Mouse (Mus musculus) liver, embryonic 14.5 days (tissue): ENCODE data around the gene Glmn. TPM values are rescaled to one million over a fixed set of nuclear protein-coding genes. Genes with fewer than 3 reads are reported as not detected.

Experiments used
- ATAC-seq: fragments of 200-750 bp; cut with Nextera tagmentation; 2 replicates; pipeline ENCODE4 v1.8.0; 2017; ENCODE audit warnings: moderate number of reproducible peaks, mild to moderate bottlenecking, moderate library complexity; ENCODE audit not compliant: insufficient read depth
- DNase-seq, 3 experiments: peaks; one replicate each; pipeline ENCODE4 v3.0.0-alpha.2; 2012 to 2013; ENCODE audit warnings: low read depth in 3 of 3, low spot score in 3 of 3
- H3K27ac ChIP-seq: fragments of 300-500 bp; sonication (generic); 2 replicates; pipeline ENCODE4 v1.5.1; 2014; ENCODE audit warnings: moderate library complexity, mild to moderate bottlenecking, control low read depth, inconsistent platforms
- H3K27me3 ChIP-seq: fragments of 300-500 bp; sonication (generic); 2 replicates; pipeline ENCODE4 v1.6.1; 2014; ENCODE audit warnings: mild to moderate bottlenecking, low read length, moderate library complexity; ENCODE audit not compliant: control insufficient read depth, insufficient read depth
- H3K36me3 ChIP-seq: fragments of 300-500 bp; sonication (generic); replicated peaks from 2 replicates; pipeline ENCODE4 v1.6.1; 2014; ENCODE audit warnings: low read depth; ENCODE audit not compliant: control insufficient read depth, insufficient read depth
- H3K4me1 ChIP-seq, 2 experiments: fragments of 200-500 bp in 1 of 2; fragments of 300-500 bp in 1 of 2; sonication (generic) in 1 of 2; replicated peaks; 2 replicates each; pipeline ENCODE4 v1.6.1; 2012 to 2014; ENCODE audit warnings: antibody characterized with exemption in 1 of 2, inconsistent platforms in 1 of 2, low read length in 1 of 2; ENCODE audit not compliant: control insufficient read depth in 2 of 2, insufficient read depth in 2 of 2
- H3K4me2 ChIP-seq: fragments of 300-500 bp; sonication (generic); 2 replicates; pipeline ENCODE4 v1.6.1; 2014; ENCODE audit warnings: low read depth, mild to moderate bottlenecking, control low read depth, moderate library complexity
- H3K4me3 ChIP-seq, 2 experiments: fragments of 200-500 bp in 1 of 2; fragments of 300-500 bp in 1 of 2; sonication (generic) in 1 of 2; 2 replicates each; pipeline ENCODE4 v1.5.1; 2012 to 2014; ENCODE audit warnings: low read depth in 2 of 2, low read length in 2 of 2, mild to moderate bottlenecking in 2 of 2, control low read depth in 1 of 2, inconsistent platforms in 1 of 2, moderate library complexity in 1 of 2; ENCODE audit not compliant: insufficient read depth in 1 of 2
- H3K9ac ChIP-seq: fragments of 300-500 bp; sonication (generic); replicated peaks from 2 replicates; pipeline ENCODE4 v1.6.1; 2014; ENCODE audit warnings: mild to moderate bottlenecking, control low read depth, moderate library complexity
- H3K9me3 ChIP-seq: fragments of 300-500 bp; sonication (generic); 2 replicates; pipeline ENCODE4 v1.6.1; 2016; ENCODE audit warnings: low read length, mixed read lengths; ENCODE audit not compliant: control insufficient read depth
- CTCF ChIP-seq: IDR thresholded peaks from 2 replicates; pipeline ENCODE4 v1.5.1; 2016; ENCODE audit warnings: antibody characterized with exemption, low read depth, control low read depth
- EP300 ChIP-seq: IDR thresholded peaks from 2 replicates; pipeline ENCODE4 v1.6.1; 2016; ENCODE audit warnings: antibody characterized with exemption, low read depth
- WGBS: fragments of 180-500 bp; shearing (Covaris S2); extraction: QIAGEN DNeasy Blood & Tissue Kit; methylation state at CpG from one replicate; pipeline ENCODE4 v1.1.7; 2014; ENCODE audit not compliant: insufficient replicate concordance; 5-methylcytosine and 5-hydroxymethylcytosine counted together
- polyA plus RNA-seq, 2 experiments: library from polyadenylated mRNA; depleted of rRNA in 1 of 2; stranded (reverse) in 1 of 2; unstranded in 1 of 2; fragments of >200 nt; fragmentation: Nextera tagmentation in 1 of 2; extraction: Ambion mirVana in 1 of 2; gene quantifications; 2 replicates each; pipeline versions ENCODE4 v1.2.1 to v1.2.3; 2012 to 2014

Gene Glmn
- polyA plus RNA-seq, 2 experiments: 3.1 to 6.2 TPM

DNA sequence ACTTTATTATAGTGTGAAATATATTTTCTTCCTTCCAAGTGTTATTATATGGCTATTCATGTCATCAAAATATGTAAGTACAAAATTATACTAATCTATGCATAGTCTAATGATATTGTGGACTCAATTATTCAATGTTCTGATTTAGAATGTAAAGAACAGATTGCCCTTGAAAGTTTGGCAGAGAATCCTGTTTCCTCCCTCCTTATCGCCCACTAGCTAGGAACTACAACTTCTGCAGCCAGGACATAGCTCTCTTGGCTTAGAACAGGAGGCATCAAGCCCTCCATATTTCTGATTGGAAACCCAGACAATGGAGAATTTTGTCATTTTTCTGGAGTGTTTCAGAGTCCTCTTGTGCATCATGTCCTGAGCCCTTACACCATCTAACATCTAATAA is 96.9 kb downstream of the Glmn start:
- no peak overlapping the region for H3K9ac ChIP-seq

DNA sequence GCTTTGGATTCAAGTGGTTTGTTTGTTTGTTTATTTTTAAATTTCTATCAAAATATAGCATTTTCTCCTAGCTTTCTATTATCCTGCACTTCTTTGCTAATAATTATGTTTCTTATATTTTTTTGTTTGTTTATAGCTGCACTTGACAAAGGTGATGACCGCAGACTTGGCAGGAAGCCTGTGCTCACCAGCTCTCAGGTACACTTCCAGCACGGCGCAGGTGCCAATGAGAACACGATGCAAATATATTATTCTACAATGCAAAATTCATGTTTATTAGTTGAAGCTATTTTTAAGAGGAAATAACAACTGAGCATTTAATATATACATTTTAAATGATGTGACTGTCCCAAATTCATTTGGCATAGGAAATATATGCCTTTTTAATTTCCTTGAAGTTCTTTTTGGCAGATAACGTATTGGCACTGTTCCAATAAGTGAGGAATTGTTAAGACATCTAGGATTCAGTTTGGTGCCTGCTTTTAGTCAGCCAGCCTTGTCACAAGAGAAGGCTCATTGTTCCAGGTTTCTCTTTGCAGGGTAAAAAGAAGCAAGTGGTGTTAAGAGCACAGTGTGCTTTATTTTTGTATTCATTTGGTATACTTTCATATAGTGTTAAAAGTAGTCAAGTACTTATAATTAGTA is 97.7 kb downstream of the Glmn start:
- WGBS: 77% methylated on average over 5 of the region's 5 CpGs
- Histone ChIP-seq H3K9me3 (no peaks in the 10 kb centered on the region), H3K9ac (no peak overlapping the region), H3K36me3 (no peaks in the 10 kb centered on the region), H3K4me3 (no peak overlapping the region), H3K27me3 (no peaks in the 10 kb centered on the region), H3K27ac (no peak overlapping the region), H3K4me1 (no peaks in the 10 kb centered on the region), H3K4me2 (no peak overlapping the region)
- TF ChIP-seq CTCF: no peak
- DNase-seq (no peak), ATAC-seq (no peak)

More for the DNA sequence above, 96.9 kb downstream of the Glmn start:
- H3K4me2 ChIP-seq: no peak overlapping the region
- H3K27ac ChIP-seq: no peak overlapping the region
- H3K4me3 ChIP-seq: no peak overlapping the region
- H3K27me3 ChIP-seq: no peaks in the 10 kb centered on the region
- H3K36me3 ChIP-seq: no peaks in the 10 kb centered on the region
- H3K4me1 ChIP-seq: no peaks in the 10 kb centered on the region
- WGBS: 58% methylated on average over 1 of the region's 1 CpGs
- ATAC-seq: no peak
- DNase-seq: no peak
- no peaks in the 10 kb centered on the region for H3K9me3 ChIP-seq
- TF ChIP-seq CTCF: no peak
- TF ChIP-seq EP300: no peak

Other genes starting within 250 kb of the Glmn start
- 0.03 TPM in 1 of 2 replicates, not detected in the other for gene Ephx4, start 195.2 kb downstream of the Glmn start, polyA plus RNA-seq (2012; rRNA removed)
- not detected in 2 replicates for gene Ephx4, start 195.2 kb downstream of the Glmn start, polyA plus RNA-seq (2014; fragmentation: Nextera tagmentation; extraction: Ambion mirVana)
- gene Lpcat2b, start 166.3 kb downstream of the Glmn start, polyA plus RNA-seq (2012; rRNA removed): not detected in 2 replicates
- not detected in 2 replicates for gene Lpcat2b, start 166.3 kb downstream of the Glmn start, polyA plus RNA-seq (2014; fragmentation: Nextera tagmentation; extraction: Ambion mirVana)
- 0.75 and 1.1 TPM in 2 replicates for gene Btbd8, start 159.9 kb downstream of the Glmn start, polyA plus RNA-seq (2012; rRNA removed)
- gene Btbd8, start 159.9 kb downstream of the Glmn start, polyA plus RNA-seq (2014; fragmentation: Nextera tagmentation; extraction: Ambion mirVana): 1.1 and 1.2 TPM in 2 replicates
- gene Gm42669, start 90.3 kb downstream of the Glmn start, polyA plus RNA-seq (2012; rRNA removed): 0.02 and 0.06 TPM in 2 replicates
- 0.06 TPM in 1 of 2 replicates, not detected in the other for gene Gm42669, start 90.3 kb downstream of the Glmn start, polyA plus RNA-seq (2014; fragmentation: Nextera tagmentation; extraction: Ambion mirVana)
- 0.01 TPM in 2 replicates for gene 1700028K03Rik, start 63.2 kb downstream of the Glmn start, polyA plus RNA-seq (2012; rRNA removed)
- not detected in 2 replicates for gene 1700028K03Rik, start 63.2 kb downstream of the Glmn start, polyA plus RNA-seq (2014; fragmentation: Nextera tagmentation; extraction: Ambion mirVana)
- 1.4 and 2.6 TPM in 2 replicates for gene Rpap2, start 515 bp downstream of the Glmn start, polyA plus RNA-seq (2012; rRNA removed)
- gene Rpap2, start 515 bp downstream of the Glmn start, polyA plus RNA-seq (2014; fragmentation: Nextera tagmentation; extraction: Ambion mirVana): 5.5 and 6.5 TPM in 2 replicates
- gene Gfi1, start 128.1 kb upstream of the Glmn start, polyA plus RNA-seq (2012; rRNA removed): 2.2 and 3.0 TPM in 2 replicates
- gene Gfi1, start 128.1 kb upstream of the Glmn start, polyA plus RNA-seq (2014; fragmentation: Nextera tagmentation; extraction: Ambion mirVana): 1.1 and 1.7 TPM in 2 replicates
- gene Ube2d2b, start 232.2 kb upstream of the Glmn start, polyA plus RNA-seq (2012; rRNA removed): not detected in 2 replicates
- 0.05 and 0.14 TPM in 2 replicates for gene Ube2d2b, start 232.2 kb upstream of the Glmn start, polyA plus RNA-seq (2014; fragmentation: Nextera tagmentation; extraction: Ambion mirVana)